Mouse (Mus musculus) heart, embryonic 14.5 days (tissue): Measurements from ENCODE around the gene Itsn1. TPM values are rescaled to one million over a fixed set of nuclear protein-coding genes. Genes with fewer than 3 reads are reported as not detected.

ENCODE experiments used
- ATAC-seq: fragments of 200-750 bp; cut with Nextera tagmentation; 2 replicates; pipeline ENCODE4 v1.8.0; 2017; ENCODE audit warnings: low read depth, moderate TSS enrichment; ENCODE audit not compliant: insufficient number of reproducible peaks, insufficient read depth, low FRiP score
- H3K27ac ChIP-seq, 2 experiments: fragments of 200-500 bp in 1 of 2; fragments of 300-500 bp in 1 of 2; sonication (generic) in 1 of 2; replicated peaks in 1 of 2; 2 replicates each; pipeline ENCODE4 v1.5.1; 2012 to 2014; ENCODE audit warnings: low read depth in 2 of 2, low read length in 2 of 2, control low read depth in 1 of 2, mild to moderate bottlenecking in 1 of 2, mixed read lengths in 1 of 2; ENCODE audit not compliant: control insufficient read depth in 1 of 2, insufficient read depth in 1 of 2
- H3K27me3 ChIP-seq: fragments of 300-500 bp; sonication (generic); 2 replicates; pipeline ENCODE4 v1.6.1; 2014; ENCODE audit warnings: mild to moderate bottlenecking, low read length, control low read depth; ENCODE audit not compliant: control insufficient read depth, insufficient read depth
- H3K36me3 ChIP-seq: fragments of 300-500 bp; sonication (generic); 2 replicates; pipeline ENCODE4 v1.6.1; 2014; ENCODE audit warnings: mild to moderate bottlenecking, control low read depth, low read length, mixed read lengths; ENCODE audit not compliant: control insufficient read depth, insufficient read depth
- H3K4me1 ChIP-seq, 2 experiments: fragments of 200-500 bp in 1 of 2; fragments of 300-500 bp in 1 of 2; sonication (generic) in 1 of 2; 2 replicates each; pipeline ENCODE4 v1.6.1; 2012 to 2014; ENCODE audit warnings: low read length in 2 of 2, control low read depth in 1 of 2, mixed read lengths in 1 of 2; ENCODE audit not compliant: control insufficient read depth in 2 of 2, insufficient read depth in 2 of 2
- H3K4me2 ChIP-seq: fragments of 300-500 bp; sonication (generic); 2 replicates; pipeline ENCODE4 v1.6.1; 2014; ENCODE audit warnings: mild to moderate bottlenecking, low read length
- H3K4me3 ChIP-seq, 2 experiments: fragments of 200-500 bp in 1 of 2; fragments of 300-500 bp in 1 of 2; sonication (generic) in 1 of 2; 2 replicates each; pipeline ENCODE4 v1.5.1; 2012 to 2014; ENCODE audit warnings: low read length in 2 of 2, mild to moderate bottlenecking in 2 of 2, control low read depth in 1 of 2, low read depth in 1 of 2, moderate library complexity in 1 of 2; ENCODE audit not compliant: control insufficient read depth in 1 of 2, insufficient read depth in 1 of 2
- H3K9ac ChIP-seq: fragments of 300-500 bp; sonication (generic); 2 replicates; pipeline ENCODE4 v1.6.1; 2014; ENCODE audit warnings: mild to moderate bottlenecking, low read length
- H3K9me3 ChIP-seq: fragments of 300-500 bp; sonication (generic); 2 replicates; pipeline ENCODE4 v1.6.1; 2016; ENCODE audit warnings: low read length, control low read depth; ENCODE audit not compliant: control insufficient read depth
- WGBS: fragments of 180-500 bp; shearing (Covaris S2); extraction: QIAGEN DNeasy Blood & Tissue Kit; methylation state at CpG from one replicate; pipeline ENCODE4 v1.1.7; 2014; 5-methylcytosine and 5-hydroxymethylcytosine counted together
- polyA plus RNA-seq: library from polyadenylated mRNA; unstranded; fragments of >200 nt; fragmentation: Nextera tagmentation; extraction: Ambion mirVana; gene quantifications from 2 replicates; pipeline ENCODE4 v1.2.1, GENCODE M21; 2014

Gene Itsn1
- polyA plus RNA-seq, 1 experiment from 2014 or later = 21.2 TPM

DNA sequence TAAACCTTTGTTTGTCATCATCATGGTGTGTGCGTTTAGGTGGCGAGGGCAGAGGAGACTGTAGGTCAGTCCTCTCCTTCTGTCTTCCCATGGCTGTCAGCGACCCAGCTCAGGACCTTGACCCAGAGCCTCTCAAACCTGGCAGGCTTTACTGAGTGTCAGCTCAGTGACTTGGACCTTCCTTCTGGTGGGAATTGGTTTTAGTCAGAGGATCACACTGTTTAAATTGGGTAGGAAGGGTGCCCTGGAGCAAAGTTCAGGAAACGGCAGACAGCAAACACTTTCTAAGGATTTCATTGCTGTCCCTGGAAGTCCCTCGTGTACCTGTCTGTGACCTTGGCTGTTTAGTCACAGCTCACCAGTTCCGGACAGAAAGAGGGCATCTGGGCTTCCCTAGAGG, 55.2 kb downstream of the Itsn1 start:
- ATAC-seq = no peak
- 81% methylated on average over 6 of the region's 6 CpGs for WGBS

DNA sequence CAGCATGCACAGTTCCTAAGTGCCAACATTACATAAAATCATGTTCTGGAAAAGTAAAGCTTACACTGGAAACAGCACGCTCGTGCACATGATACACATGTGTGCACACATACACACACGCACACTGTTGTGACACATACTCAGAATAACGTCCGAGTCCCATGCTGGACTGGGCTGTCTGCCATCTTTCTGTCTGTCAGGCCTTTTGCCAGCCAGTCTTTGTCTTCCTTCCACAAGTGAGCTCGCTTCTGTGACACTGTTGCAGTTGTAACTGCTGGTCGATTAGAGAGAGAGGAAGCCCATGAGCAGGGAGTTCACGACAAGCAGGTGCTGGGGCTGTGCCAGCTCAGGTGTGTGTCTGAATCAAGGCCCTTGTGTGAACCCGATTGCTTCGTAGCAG, 57.3 kb downstream of the Itsn1 start:
- 38% methylated on average over 10 of the region's 10 CpGs for WGBS
- no peak overlapping the region for H3K4me3 ChIP-seq
- H3K9ac ChIP-seq = peak overlapping the region; percentile 44
- H3K9me3 ChIP-seq = no peaks in the 10 kb centered on the region
- H3K27ac ChIP-seq = peak overlapping the region; percentile 20 to 79
- no peak; the same call in 1 of the 2 replicates for ATAC-seq
- peaks cover 15 to 24% of the 10 kb centered on the region in 2 experiments for H3K4me1 ChIP-seq
- H3K27me3 ChIP-seq = no peaks in the 10 kb centered on the region
- peaks cover 45% of the 10 kb centered on the region; the same call in 1 of the 2 replicates for H3K36me3 ChIP-seq
- H3K4me2 ChIP-seq = no peak overlapping the region

More for the DNA sequence above, 55.2 kb downstream of the Itsn1 start:
- Histone ChIP-seq H3K9me3 (no peaks in the 10 kb centered on the region), H3K4me1 (peaks cover 8 to 15% of the 10 kb centered on the region in 2 experiments), H3K27ac (no peak overlapping the region), H3K9ac (no peak overlapping the region), H3K36me3 (peaks cover 42% of the 10 kb centered on the region; the same call in 1 of the 2 replicates), H3K4me3 (no peak overlapping the region), H3K4me2 (no peak overlapping the region), H3K27me3 (no peaks in the 10 kb centered on the region)

DNA sequence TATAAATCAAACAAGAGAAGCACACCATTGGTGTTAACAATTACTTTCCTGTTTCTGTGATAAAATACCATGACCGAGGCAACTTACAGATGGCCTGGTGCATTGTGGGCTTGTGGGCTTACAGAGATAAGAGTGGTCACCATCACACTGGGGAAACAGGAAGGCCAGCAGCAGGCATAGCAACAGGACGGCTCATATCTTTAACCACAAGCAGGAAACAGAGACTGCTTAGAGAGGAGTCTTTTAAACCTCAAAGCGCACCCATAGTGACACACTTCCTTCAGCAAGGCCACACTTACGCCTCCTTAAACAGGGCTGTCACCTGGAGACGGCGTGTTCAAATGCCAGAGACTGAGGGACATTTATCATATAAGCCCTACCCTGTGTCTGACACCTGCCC, 60.6 kb downstream of the Itsn1 start:
- Histone ChIP-seq H3K4me2 (no peak overlapping the region), H3K4me1 (peaks cover 26 to 49% of the 10 kb centered on the region in 2 experiments), H3K4me3 (no peak overlapping the region), H3K9me3 (no peaks in the 10 kb centered on the region), H3K36me3 (peaks cover 34% of the 10 kb centered on the region; the same call in 1 of the 2 replicates), H3K27ac (peak overlapping the region; percentile 64 to 81), H3K9ac (no peak overlapping the region), H3K27me3 (no peaks in the 10 kb centered on the region)
- ATAC-seq = peak; percentile 62; the same call in 1 of the 2 replicates
- 35% methylated on average over 6 of the region's 6 CpGs for whole genome bisulfite sequencing

DNA sequence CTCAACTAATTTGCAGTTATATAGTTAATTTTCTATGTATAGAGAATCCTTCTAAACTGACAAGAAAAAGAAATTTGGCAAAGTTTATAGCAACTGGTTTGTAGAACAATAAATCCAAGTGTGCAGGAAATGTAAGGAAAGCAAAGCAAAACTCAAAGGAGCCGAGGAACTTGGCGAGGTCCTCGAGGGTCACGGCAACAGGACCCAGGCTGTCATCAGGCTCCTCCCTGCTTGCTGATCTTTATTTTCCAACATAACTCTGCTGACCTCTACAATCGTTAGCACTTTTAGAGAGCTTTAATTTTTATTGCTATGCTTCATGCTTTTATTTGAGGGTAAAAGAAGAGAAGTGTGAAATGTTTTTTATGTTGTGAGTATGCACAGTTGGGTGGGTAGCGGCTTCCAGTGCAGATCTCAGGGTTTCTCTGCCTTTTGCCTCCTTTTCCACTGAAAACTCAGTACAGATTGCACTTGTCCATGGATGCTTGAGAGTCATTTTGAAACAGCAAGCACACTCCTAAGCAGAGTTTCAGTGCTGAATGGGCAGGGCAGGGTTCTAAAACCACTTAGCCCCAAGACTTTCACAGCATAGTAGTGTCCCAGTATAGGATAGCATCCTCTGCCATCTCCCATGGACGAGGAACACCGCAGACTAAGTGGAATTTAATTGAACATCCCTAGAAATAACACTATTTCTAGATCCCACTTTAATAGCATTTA, 63.6 kb downstream of the Itsn1 start:
- 71% methylated on average over 8 of the region's 8 CpGs for WGBS
- peaks cover 17 to 37% of the 10 kb centered on the region in 2 experiments for H3K4me1 ChIP-seq
- H3K4me2 ChIP-seq = no peak overlapping the region
- no peak overlapping the region for H3K9ac ChIP-seq
- peaks cover 19% of the 10 kb centered on the region for H3K36me3 ChIP-seq
- no peak for ATAC-seq
- no peaks in the 10 kb centered on the region for H3K27me3 ChIP-seq
- no peak overlapping the region for H3K4me3 ChIP-seq
- H3K9me3 ChIP-seq = no peaks in the 10 kb centered on the region
- H3K27ac ChIP-seq = peak overlapping the region; percentile 53 to 82; a peak in 3 of 4 replicates

DNA sequence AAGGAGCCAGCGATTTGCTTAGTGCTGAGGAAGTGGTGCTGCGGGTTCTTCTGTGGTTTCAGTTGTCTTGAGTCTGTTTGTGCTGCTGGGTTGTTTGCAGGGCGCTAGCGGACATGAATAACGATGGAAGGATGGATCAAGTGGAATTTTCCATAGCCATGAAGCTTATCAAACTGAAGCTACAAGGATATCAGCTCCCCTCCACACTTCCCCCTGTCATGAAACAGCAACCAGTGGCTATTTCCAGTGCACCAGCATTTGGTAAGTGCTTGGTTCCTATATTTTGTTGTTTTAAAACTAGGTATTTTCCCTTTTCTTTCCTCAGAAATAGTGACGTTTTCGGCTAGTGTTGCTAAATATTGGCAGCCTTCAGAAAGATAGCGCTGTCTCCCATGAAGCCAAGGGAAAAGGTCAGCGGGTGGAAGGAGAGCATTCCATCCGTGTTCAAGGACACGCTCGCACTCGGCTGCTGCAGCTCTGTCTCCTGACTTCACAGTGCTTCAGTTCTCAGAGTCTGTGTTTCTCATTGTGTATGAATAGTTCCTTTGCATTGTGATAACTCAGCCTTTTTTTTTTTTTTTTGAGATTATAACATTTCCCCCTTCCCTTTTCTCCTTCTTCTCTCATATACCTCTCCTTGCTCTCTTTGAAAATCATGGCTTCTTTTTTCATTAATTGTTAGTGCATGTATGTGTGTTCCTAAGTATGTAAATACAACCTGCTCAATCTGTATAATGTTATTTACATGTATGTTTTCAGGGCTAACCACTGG, 64.6 kb downstream of the Itsn1 start:
- Histone ChIP-seq H3K36me3 (peaks cover 12% of the 10 kb centered on the region), H3K4me1 (peaks cover 17 to 37% of the 10 kb centered on the region in 2 experiments), H3K9ac (peak overlapping the region; percentile 32), H3K9me3 (no peaks in the 10 kb centered on the region), H3K4me2 (peak overlapping the region; percentile 50), H3K4me3 (peak overlapping the region in 1 of 2 experiments; percentile 18; a peak in 2 of 4 replicates), H3K27ac (peak overlapping the region; percentile 82 to 84), H3K27me3 (no peaks in the 10 kb centered on the region)
- 27% methylated on average over 13 of the region's 13 CpGs for WGBS
- ATAC-seq = no peak

DNA sequence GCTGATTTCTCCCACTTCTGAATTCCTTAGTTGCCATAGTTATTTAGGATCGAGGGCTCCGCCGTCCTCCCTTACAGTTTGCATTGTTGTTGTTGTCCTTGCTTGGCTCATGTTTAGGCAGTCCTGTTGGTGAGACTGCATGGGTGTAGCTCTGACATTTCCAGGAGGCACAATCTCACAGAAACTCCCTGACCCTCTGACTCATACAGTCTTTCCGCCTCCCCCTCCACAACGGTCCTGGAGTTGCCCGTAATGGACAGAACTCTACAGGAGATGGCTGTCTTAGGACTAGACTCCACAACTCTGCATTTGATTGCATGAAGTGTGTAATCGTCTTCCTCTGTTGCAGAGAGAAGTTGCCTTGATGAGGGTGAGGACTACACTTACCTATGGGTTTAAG, 65.2 kb downstream of the Itsn1 start:
- Histone ChIP-seq H3K36me3 (peaks cover 12% of the 10 kb centered on the region), H3K4me3 (no peak overlapping the region), H3K4me1 (peaks cover 17 to 35% of the 10 kb centered on the region in 2 experiments), H3K9ac (peak overlapping the region; percentile 32; the same call in 1 of the 2 replicates), H3K27ac (peak overlapping the region; percentile 28 to 82), H3K27me3 (no peaks in the 10 kb centered on the region), H3K4me2 (peak overlapping the region; percentile 50), H3K9me3 (no peaks in the 10 kb centered on the region)
- ATAC-seq = no peak
- 64% methylated on average over 7 of the region's 7 CpGs for WGBS

DNA sequence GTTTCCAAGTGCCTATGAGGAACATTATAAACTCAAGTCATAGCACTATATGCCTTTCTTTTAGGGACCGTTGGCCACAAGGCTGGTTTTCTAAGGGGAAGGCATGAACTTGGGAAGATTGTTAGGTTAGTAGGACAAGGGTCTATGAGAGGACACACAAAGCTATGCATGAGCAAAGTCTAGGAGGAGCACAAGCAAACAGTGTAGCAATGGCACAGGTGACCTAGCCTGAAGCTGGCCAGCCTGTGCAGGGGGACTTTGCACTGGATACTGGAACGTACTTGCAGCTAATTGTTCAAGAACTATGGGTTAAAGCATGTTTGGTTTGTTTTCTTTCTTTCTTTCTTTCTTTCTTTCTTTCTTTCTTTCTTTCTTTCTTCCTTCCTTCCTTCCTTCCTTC, 66.0 kb downstream of the Itsn1 start:
- WGBS = 96% methylated on average over 2 of the region's 2 CpGs
- peaks cover 12% of the 10 kb centered on the region for H3K36me3 ChIP-seq
- no peak overlapping the region for H3K27ac ChIP-seq
- no peak for ATAC-seq
- H3K4me3 ChIP-seq = no peak overlapping the region
- H3K9ac ChIP-seq = no peak overlapping the region
- peaks cover 13 to 28% of the 10 kb centered on the region in 2 experiments for H3K4me1 ChIP-seq
- no peaks in the 10 kb centered on the region for H3K9me3 ChIP-seq
- no peak overlapping the region for H3K4me2 ChIP-seq
- H3K27me3 ChIP-seq = no peaks in the 10 kb centered on the region
